Mouse (Mus musculus): ENCODE data around the gene Ddx43.

Ddx43 gene

DNA sequence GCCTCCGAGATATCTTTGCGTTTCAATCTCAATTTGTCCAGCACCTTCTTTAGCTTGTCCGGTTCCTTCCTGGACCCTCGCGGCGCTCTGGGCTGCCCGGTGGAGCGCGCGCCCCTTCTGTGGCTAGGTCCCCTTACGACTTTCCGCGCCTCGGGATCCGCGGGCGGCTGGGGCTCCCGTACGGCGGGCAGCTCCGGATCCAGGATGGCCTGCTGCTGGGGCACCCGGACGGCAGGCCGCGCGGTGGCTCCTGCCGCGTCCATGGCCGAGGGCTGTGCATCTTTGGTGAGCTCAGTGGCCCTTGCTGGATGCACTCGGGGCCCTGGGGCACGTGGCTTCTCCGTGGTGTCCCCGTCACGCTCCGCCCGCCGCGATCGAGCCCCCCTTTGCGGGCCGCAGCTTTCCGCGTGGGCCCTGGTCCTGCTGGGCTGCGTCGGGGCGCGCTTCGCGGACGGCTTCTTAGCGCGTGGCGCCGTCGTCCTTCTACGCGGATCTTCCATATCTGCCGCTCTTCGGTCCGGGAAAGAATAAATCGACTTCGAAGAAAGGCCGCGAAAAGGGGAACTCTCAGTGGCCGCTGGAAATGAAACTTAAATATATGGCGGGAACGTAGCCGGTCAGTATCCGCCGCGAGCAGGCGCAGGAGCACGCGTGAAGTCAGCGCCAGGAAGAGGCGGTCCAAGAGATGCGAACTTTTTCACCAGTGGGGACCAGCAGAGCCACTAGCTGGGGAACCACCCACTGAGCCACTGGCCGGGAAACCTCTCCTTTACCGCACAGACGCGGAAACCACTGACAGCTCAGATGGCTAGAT, 47.2 kb downstream of the Ddx43 start, which contains the start of gene Cgas:
Cgas (minus strand) TSS at position 659 of the 814 bp plus-strand sequence.
- DNase-seq (ENCODE audit: low spot score in 2 of 2) = peak; percentile 71 to 72

DNA sequence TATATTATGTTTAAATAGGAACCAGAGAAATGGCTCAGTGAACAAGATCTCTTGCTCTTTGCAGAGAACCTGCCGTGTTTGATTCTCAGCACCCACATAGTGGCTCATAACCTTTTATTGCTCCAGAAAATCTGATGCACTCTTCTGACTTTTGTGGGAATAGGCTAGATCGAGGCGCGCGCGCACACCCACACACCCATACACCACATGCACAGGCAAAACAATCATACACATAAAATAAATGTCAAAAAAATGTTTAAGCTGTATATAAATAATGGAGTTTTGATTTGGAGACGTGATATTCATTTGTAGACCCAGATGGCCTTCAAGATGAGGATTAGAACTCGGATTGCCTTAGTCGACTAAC, 52.0 kb downstream of the Ddx43 start:
- DNase-seq (ENCODE audit: low spot score in 2 of 2) = no peak

GRCm38 (mm10) chr9:78447973-78448873, 52.6 kb downstream of the Ddx43 start, which contains the start of the genes Mto1 and Gm17324:
Gene Mto1, plus strand, starts transcription at chr9:78448208.
Gene Gm17324, minus strand, starts transcription at chr9:78448786.
- peak; percentile 86 to 87 for DNase-seq (ENCODE audit: low spot score in 2 of 2)

GRCm38 (mm10) chr9:78450404-78450803, 54.8 kb downstream of the Ddx43 start:
- DNase-seq (ENCODE audit: low spot score in 2 of 2) = no peak

GRCm38 (mm10) chr9:78451382-78451781, 55.8 kb downstream of the Ddx43 start:
- DNase-seq (ENCODE audit: low spot score in 2 of 2) = peak; percentile 42 to 53

- no peak for DNase-seq (ENCODE audit: low spot score in 2 of 2)
These were observed 61.4 kb downstream of the Ddx43 start for GRCm38 (mm10) chr9:78457026-78457425.

DNA sequence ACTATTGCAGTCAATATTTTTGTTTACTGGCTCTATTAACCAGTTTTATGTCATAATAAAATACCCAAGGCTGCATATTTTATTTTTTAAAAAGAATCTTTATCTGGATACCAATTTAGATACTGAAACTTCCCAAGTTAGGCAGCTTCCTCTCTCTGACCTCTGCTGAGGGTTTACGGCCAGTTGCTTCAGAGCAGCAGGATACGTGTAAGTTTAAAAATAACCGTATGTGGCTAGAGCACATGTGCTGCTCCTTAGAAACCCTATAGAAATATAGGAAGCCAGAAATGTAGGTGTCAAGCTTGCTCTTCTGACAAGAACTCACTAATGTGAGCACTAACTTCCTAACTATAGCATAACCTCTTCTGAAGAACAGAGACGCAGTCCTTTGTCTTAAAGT, 67.8 kb downstream of the Ddx43 start:
- no peak for DNase-seq (ENCODE audit: low spot score in 2 of 2)

DNA sequence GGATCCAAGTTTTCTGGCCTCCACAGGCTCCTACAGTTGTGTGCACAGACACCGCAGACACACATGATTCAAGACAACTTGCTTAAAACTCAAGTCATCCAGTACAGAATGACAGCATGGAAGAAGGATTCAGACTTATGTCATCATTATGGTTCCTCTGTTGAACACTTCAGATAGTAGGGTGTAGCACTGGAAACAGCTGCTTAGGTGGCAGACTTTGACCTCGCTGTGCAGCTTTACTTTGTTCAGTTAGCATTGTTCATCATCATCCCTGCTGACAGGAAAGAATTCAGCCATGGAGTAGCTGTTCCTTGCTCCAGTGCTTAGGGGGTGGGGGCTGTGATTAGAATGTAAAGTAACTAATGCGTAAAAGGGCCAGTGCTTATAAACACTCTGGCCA, 70.1 kb downstream of the Ddx43 start:
- DNase-seq (ENCODE audit: low spot score in 2 of 2) = no peak

Measured in spleen, postnatal 36 days (tissue).